Mouse (Mus musculus): ENCODE measurements around the gene Slc12a6. TPM values are rescaled to one million over a fixed set of nuclear protein-coding genes. Genes with fewer than 3 reads are reported as not detected.

Gene Slc12a6
- polyA plus RNA-seq (2015; fragmentation: Nextera tagmentation; extraction: Ambion mirVana): 16.5 and 17.2 TPM in 2 replicates

- H3K9me3 ChIP-seq: no peaks in the 10 kb centered on the region
- peaks cover 55% of the 10 kb centered on the region for H3K4me1 ChIP-seq (replicated peaks)
Measured at GRCm38 (mm10) chr2:112265448-112266241, at the start of gene Slc12a6. Slc12a6 (plus strand) TSS chr2:112265825.

GRCm38 (mm10) chr2:112215977-112216376, 49.6 kb upstream of the Slc12a6 start:
- 0% methylated on average over 1 of the region's 1 CpGs for WGBS
- Histone ChIP-seq H3K4me1 (replicated peaks) (no peaks in the 10 kb centered on the region), H3K27me3 (no peaks in the 10 kb centered on the region), H3K36me3 (no peaks in the 10 kb centered on the region), H3K9ac (no peak overlapping the region), H3K4me3 (no peak overlapping the region), H3K4me2 (no peak overlapping the region), H3K27ac (no peak overlapping the region), H3K9me3 (no peaks in the 10 kb centered on the region)
- 0 out of 2 replicates have a peak, but pooled peaks have one; percentile 66 for ATAC-seq (ENCODE audit: low FRiP score)

More at GRCm38 (mm10) chr2:112265448-112266241, at the start of gene Slc12a6:
- Histone ChIP-seq H3K36me3 (no peaks in the 10 kb centered on the region), H3K27me3 (no peaks in the 10 kb centered on the region), H3K4me3 (peak within 1 kb of the TSS; percentile 65), H3K27ac (peak within 1 kb of the TSS; percentile 96), H3K4me2 (peak within 1 kb of the TSS; percentile 91), H3K9ac (peak within 1 kb of the TSS; percentile 87)
- WGBS: under 1% methylated on average over 62 of the region's 85 CpGs
- peak; percentile 93 for ATAC-seq (ENCODE audit: low FRiP score)

- Histone ChIP-seq H3K36me3 (no peaks in the 10 kb centered on the region), H3K4me2 (no peak overlapping the region), H3K4me3 (no peak overlapping the region), H3K9ac (no peak overlapping the region), H3K27ac (no peak overlapping the region), H3K4me1 (replicated peaks) (no peaks in the 10 kb centered on the region), H3K9me3 (no peaks in the 10 kb centered on the region), H3K27me3 (no peaks in the 10 kb centered on the region)
- ATAC-seq (ENCODE audit: low FRiP score): no peak
- WGBS: 87% methylated on average over 6 of the region's 6 CpGs
Measured at GRCm38 (mm10) chr2:112217614-112218013, 48.0 kb upstream of the Slc12a6 start.

- no peak for ATAC-seq (ENCODE audit: low FRiP score)
- H3K4me3 ChIP-seq: no peak overlapping the region
- H3K4me2 ChIP-seq: no peak overlapping the region
- no peak overlapping the region for H3K9ac ChIP-seq
- WGBS: 93% methylated on average over 5 of the region's 5 CpGs
- H3K36me3 ChIP-seq: no peaks in the 10 kb centered on the region
- H3K4me1 ChIP-seq (replicated peaks): no peaks in the 10 kb centered on the region
- H3K27ac ChIP-seq: no peak overlapping the region
- H3K9me3 ChIP-seq: no peaks in the 10 kb centered on the region
- H3K27me3 ChIP-seq: no peaks in the 10 kb centered on the region
Measured at GRCm38 (mm10) chr2:112220880-112221279, 44.7 kb upstream of the Slc12a6 start.

- ATAC-seq (ENCODE audit: low FRiP score): no peak
- Histone ChIP-seq H3K4me1 (replicated peaks) (no peaks in the 10 kb centered on the region), H3K27ac (no peak overlapping the region), H3K36me3 (no peaks in the 10 kb centered on the region), H3K27me3 (no peaks in the 10 kb centered on the region), H3K4me3 (no peak overlapping the region), H3K9ac (no peak overlapping the region), H3K9me3 (no peaks in the 10 kb centered on the region), H3K4me2 (no peak overlapping the region)
- 87% methylated on average over 5 of the region's 5 CpGs for WGBS
Measured at GRCm38 (mm10) chr2:112222607-112223006, 43.0 kb upstream of the Slc12a6 start.

- Histone ChIP-seq H3K4me1 (replicated peaks) (no peaks in the 10 kb centered on the region), H3K9ac (no peak overlapping the region), H3K27ac (no peak overlapping the region), H3K36me3 (no peaks in the 10 kb centered on the region), H3K9me3 (no peaks in the 10 kb centered on the region), H3K4me2 (no peak overlapping the region), H3K4me3 (no peak overlapping the region), H3K27me3 (no peaks in the 10 kb centered on the region)
- no peak for ATAC-seq (ENCODE audit: low FRiP score)
- 66% methylated on average over 4 of the region's 4 CpGs for WGBS
Measured at GRCm38 (mm10) chr2:112224356-112224755, 41.3 kb upstream of the Slc12a6 start.

GRCm38 (mm10) chr2:112232623-112233022, 33.0 kb upstream of the Slc12a6 start:
- Histone ChIP-seq H3K9me3 (no peaks in the 10 kb centered on the region), H3K27ac (no peak overlapping the region), H3K9ac (no peak overlapping the region), H3K4me2 (no peak overlapping the region), H3K4me1 (replicated peaks) (no peaks in the 10 kb centered on the region), H3K27me3 (no peaks in the 10 kb centered on the region), H3K4me3 (no peak overlapping the region), H3K36me3 (no peaks in the 10 kb centered on the region)
- 96% methylated on average over 1 of the region's 1 CpGs for WGBS
- ATAC-seq (ENCODE audit: low FRiP score): no peak

GRCm38 (mm10) chr2:112236620-112237019, 29.0 kb upstream of the Slc12a6 start:
- peaks cover 16% of the 10 kb centered on the region for H3K4me1 ChIP-seq (replicated peaks)
- H3K27me3 ChIP-seq: 0 out of 2 replicates have a peak, but pooled peaks cover 2% of the 10 kb centered on the region
- H3K36me3 ChIP-seq: no peaks in the 10 kb centered on the region
- WGBS: 83% methylated on average over 2 of the region's 2 CpGs
- ATAC-seq (ENCODE audit: low FRiP score): no peak
- no peak overlapping the region for H3K9ac ChIP-seq
- H3K27ac ChIP-seq: no peak overlapping the region
- H3K4me2 ChIP-seq: no peak overlapping the region
- no peaks in the 10 kb centered on the region for H3K9me3 ChIP-seq
- no peak overlapping the region for H3K4me3 ChIP-seq

- H3K4me3 ChIP-seq: no peak overlapping the region
- WGBS: 11% methylated on average over 4 of the region's 4 CpGs
- ATAC-seq (ENCODE audit: low FRiP score): no peak
- 0 out of 2 replicates have a peak, but pooled peaks cover 2% of the 10 kb centered on the region for H3K27me3 ChIP-seq
- no peak overlapping the region for H3K4me2 ChIP-seq
- no peak overlapping the region for H3K9ac ChIP-seq
- H3K9me3 ChIP-seq: no peaks in the 10 kb centered on the region
- H3K36me3 ChIP-seq: no peaks in the 10 kb centered on the region; the same call in 1 of the 2 replicates
- H3K4me1 ChIP-seq (replicated peaks): peaks cover 16% of the 10 kb centered on the region
- H3K27ac ChIP-seq: no peak overlapping the region
Measured at GRCm38 (mm10) chr2:112238006-112238405, 27.6 kb upstream of the Slc12a6 start.

- WGBS: under 1% methylated on average over 82 of the region's 94 CpGs
- ATAC-seq (ENCODE audit: low FRiP score): peak; percentile 92
- H3K9me3 ChIP-seq: no peaks in the 10 kb centered on the region
- H3K27me3 ChIP-seq: 0 out of 2 replicates have a peak, but pooled peaks cover 2% of the 10 kb centered on the region
- H3K4me3 ChIP-seq: peak within 1 kb of the TSS; percentile 77
- H3K9ac ChIP-seq: peak within 1 kb of the TSS; percentile 93
- H3K36me3 ChIP-seq: peaks cover 14% of the 10 kb centered on the region
- peaks cover 16% of the 10 kb centered on the region for H3K4me1 ChIP-seq (replicated peaks)
- H3K4me2 ChIP-seq: peak within 1 kb of the TSS; percentile 84
- peak within 1 kb of the TSS; percentile 98 for H3K27ac ChIP-seq
Measured at GRCm38 (mm10) chr2:112239212-112239934, 26.3 kb upstream of the Slc12a6 start, which contains the start of gene Lpcat4. Lpcat4 (plus strand) TSS chr2:112239468.

- Histone ChIP-seq H3K4me3 (peak overlapping the region; percentile 77), H3K36me3 (peaks cover 21% of the 10 kb centered on the region), H3K27ac (peak overlapping the region; percentile 98), H3K9me3 (no peaks in the 10 kb centered on the region), H3K4me2 (peak overlapping the region; percentile 84), H3K9ac (peak overlapping the region; percentile 93), H3K27me3 (0 out of 2 replicates have a peak, but pooled peaks cover 2% of the 10 kb centered on the region), H3K4me1 (replicated peaks) (peaks cover 16% of the 10 kb centered on the region)
- peak; percentile 74 for ATAC-seq (ENCODE audit: low FRiP score)
- under 1% methylated on average over 25 of the region's 28 CpGs for WGBS
Measured at GRCm38 (mm10) chr2:112239935-112240721, 25.5 kb upstream of the Slc12a6 start.

- 0 out of 2 replicates have a peak, but pooled peaks cover 2% of the 10 kb centered on the region for H3K27me3 ChIP-seq
- H3K4me3 ChIP-seq: no peak overlapping the region
- peaks cover 16% of the 10 kb centered on the region for H3K4me1 ChIP-seq (replicated peaks)
- H3K4me2 ChIP-seq: no peak overlapping the region
- H3K36me3 ChIP-seq: peaks cover 38% of the 10 kb centered on the region
- H3K9ac ChIP-seq: no peak overlapping the region
- no peak overlapping the region for H3K27ac ChIP-seq
- H3K9me3 ChIP-seq: no peaks in the 10 kb centered on the region
- WGBS: 90% methylated on average over 14 of the region's 14 CpGs
- no peak for ATAC-seq (ENCODE audit: low FRiP score)
Measured at GRCm38 (mm10) chr2:112241787-112242186, 23.8 kb upstream of the Slc12a6 start.

Data from hindbrain, embryonic 13.5 days (tissue).